11 mouse cellular contexts compared by ENCODE assay signal in genomic region chr2:58765141-58765540, GRCm38 (mm10).
A peak's percentile ranks its signal among the peaks of the same experiment; 100 is the strongest.
DNase-seq lines count a peak whose midpoint lies in the region.
"Had no signal": no experiment of that assay in that cellular context is flagged by ENCODE, and none has a peak within 500 bp of the region (broad histone marks: within the 10 kb centered on the region; RNA-seq: fewer than 3 reads in every experiment).

No protein-coding gene starts in this region.

- DNase-seq in layer of hippocampus, adult 11-12 months (ENCODE audit: low spot score), result peak; percentile 66
- DNase-seq in layer of hippocampus, adult 9-10 months (ENCODE audit: low spot score), result no peak
- peak; percentile 57 to 67 for DNase-seq in kidney, adult 8-10 months
- DNase-seq in layer of hippocampus, postnatal 10 days (ENCODE audit: low spot score in 2 of 2), result peak; percentile 22 to 54
- peak; percentile 59 for DNase-seq in right cerebral cortex, postnatal 14 days
- DNase-seq in B cell, adult 2 months, result no peak
- DNase-seq in spleen, adult 18-20 months, result no peak
- DNase-seq in thymus, postnatal 14 days, result no peak
- DNase-seq: adrenal gland, postnatal 36 days; cerebellum, adult 11 months; thymus, adult 2 months had no signal

Comparison
In these comparisons a context has a peak if more than half of its experiments do, and no peak if none do; other contexts are left out.
1. DNase-seq: peak in layer of hippocampus, adult 11-12 months (single experiment), kidney, adult 8-10 months (2 of 2), layer of hippocampus, postnatal 10 days (2 of 2) and right cerebral cortex, postnatal 14 days (single experiment); none in layer of hippocampus, adult 9-10 months (single experiment), B cell, adult 2 months (0 of 2), spleen, adult 18-20 months (0 of 2) and thymus, postnatal 14 days (single experiment).